In the genomic region with DNA sequence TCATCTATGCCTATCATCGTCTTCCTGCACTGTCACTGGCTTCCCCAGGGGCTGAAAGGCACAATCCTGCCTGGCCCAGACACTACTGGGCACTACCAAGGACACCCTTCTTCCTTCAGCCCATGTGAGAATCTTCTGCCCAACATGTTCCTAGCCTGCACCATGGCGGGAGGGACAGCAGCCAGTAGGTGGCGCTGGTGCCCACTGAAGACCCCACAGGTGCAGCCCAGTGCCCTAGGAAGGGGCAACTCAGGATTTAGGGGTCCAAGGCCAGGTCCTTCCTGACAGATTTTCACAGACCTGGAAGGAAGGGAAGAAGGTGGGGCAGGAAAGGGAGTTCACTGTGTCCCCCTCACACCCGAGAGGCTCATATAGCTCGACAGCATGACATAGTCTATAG, we compare ENCODE assay signal across 8 mouse cellular contexts. TPM values are rescaled to one million over a fixed set of nuclear protein-coding genes. Genes with fewer than 3 reads are reported as not detected.
DNase-seq lines count a peak whose midpoint lies in the region; ATAC-seq lines count a peak whose summit lies in the region.

No protein-coding gene starts in this region.

- intact Hi-C loops in heart, postnatal 10 days (cut with DNase I) = loop anchor here (10.0 kb wide), 1 partner anchor 510 kb away; no protein-coding TSS in a partner anchor

- peak; percentile 40 to 48; a peak in 2 of 4 replicates for ATAC-seq in hematopoietic stem cell, adult 5-6 weeks (replicated peaks in 1 of 2; ENCODE audit: insufficient read depth in 1 of 2, low FRiP score in 2 of 2, low TSS enrichment in 1 of 2, low read depth in 1 of 2, poor library complexity in 2 of 2, severe bottlenecking in 2 of 2)
- ATAC-seq in megakaryocyte progenitor cell, adult 5-6 weeks (replicated peaks; ENCODE audit: poor library complexity) = peak; percentile 60
- ATAC-seq in cerebellum, adult (ENCODE audit: insufficient number of reproducible peaks, low FRiP score, low TSS enrichment) = no peak

- DNase-seq in heart, postnatal 10 days = peak; percentile 38 to 56
- no peak for DNase-seq in heart, adult 11 months
- peak; percentile 62 for DNase-seq in A20 (ENCODE audit: low read depth, low spot score)
- peak; percentile 37 for DNase-seq in R1 (ENCODE audit: low read depth, low spot score)
- peak; percentile 38 to 51 for DNase-seq in thymus, adult 18-20 months

RNA-seq across cellular contexts. Expression of a gene that starts 47.7 kb away (rescaled TPM):
- total RNA-seq in heart, postnatal 10 days (2021) = 10 to 100 TPM; 13.9 to 17.2 TPM
- 59.6 and 64.5 TPM in 2 replicates for total RNA-seq in hematopoietic stem cell, adult 5-6 weeks (2017)
- 15.0 and 20.2 TPM in 2 replicates for total RNA-seq in megakaryocyte progenitor cell, adult 5-6 weeks (2015)
- total RNA-seq in megakaryocyte progenitor cell, adult 5-6 weeks (2017) = 23.9 and 31.2 TPM in 2 replicates
